Mouse (Mus musculus) neural tube, embryonic 13.5 days (tissue): ENCODE results near the gene Ift122. TPM values are rescaled to one million over a fixed set of nuclear protein-coding genes. Genes with fewer than 3 reads are reported as not detected.
A peak's percentile ranks its signal among the peaks of the same experiment; 100 is the strongest.
"Not testable (repeated sequence)": the region's sequence is repeated elsewhere in the genome, so short reads cannot be mapped to it uniquely, and the experiment has no call there.

Experiments
- ATAC-seq: fragments of 200-750 bp; cut with Nextera tagmentation; 2 replicates; pipeline ENCODE4 v1.8.0; 2017; ENCODE audit warnings: low read depth, mild to moderate bottlenecking, moderate TSS enrichment, moderate library complexity
- H3K27ac ChIP-seq: fragments of 300-500 bp; sonication (generic); replicated peaks from 2 replicates; pipeline ENCODE4 v1.5.1; 2015; ENCODE audit warnings: moderate library complexity, mild to moderate bottlenecking, inconsistent platforms
- H3K27me3 ChIP-seq: fragments of 300-500 bp; sonication (generic); 2 replicates; pipeline ENCODE4 v1.6.1; 2015; ENCODE audit warnings: mild to moderate bottlenecking, inconsistent platforms
- H3K36me3 ChIP-seq: fragments of 300-500 bp; sonication (generic); 2 replicates; pipeline ENCODE4 v1.6.1; 2015; ENCODE audit warnings: mild to moderate bottlenecking, inconsistent platforms
- H3K4me1 ChIP-seq: fragments of 300-500 bp; sonication (generic); replicated peaks from 2 replicates; pipeline ENCODE4 v1.6.1; 2015; ENCODE audit warnings: inconsistent platforms
- H3K4me2 ChIP-seq: fragments of 300-500 bp; sonication (generic); 2 replicates; pipeline ENCODE4 v1.6.1; 2015; ENCODE audit warnings: inconsistent platforms, mild to moderate bottlenecking, moderate library complexity
- H3K4me3 ChIP-seq: fragments of 300-500 bp; sonication (generic); 2 replicates; pipeline ENCODE4 v1.5.1; 2015; ENCODE audit warnings: mild to moderate bottlenecking, inconsistent platforms
- H3K9ac ChIP-seq: fragments of 300-500 bp; sonication (generic); 2 replicates; pipeline ENCODE4 v1.6.1; 2015; ENCODE audit warnings: moderate library complexity, mild to moderate bottlenecking, inconsistent platforms
- H3K9me3 ChIP-seq: fragments of 300-500 bp; sonication (generic); 2 replicates; pipeline ENCODE4 v1.6.1; 2016; ENCODE audit warnings: inconsistent platforms
- WGBS: fragments of 180-500 bp; shearing (Covaris S2); methylation state at CpG from one replicate; pipeline ENCODE4 v1.1.7; 2015; 5-methylcytosine and 5-hydroxymethylcytosine counted together
- polyA plus RNA-seq: library from polyadenylated mRNA; unstranded; fragments of >200 nt; fragmentation: Nextera tagmentation; extraction: Ambion mirVana; gene quantifications from 2 replicates; pipeline ENCODE4 v1.2.1, GENCODE M21; 2015

Gene Ift122
- polyA plus RNA-seq, 1 experiment from 2014 or later = 26.3 TPM

- peak overlapping the region; percentile 56 for H3K4me3 ChIP-seq
- WGBS = 5% methylated on average over 20 of the region's 20 CpGs
- H3K9ac ChIP-seq = peak overlapping the region; percentile 73
- no peaks in the 10 kb centered on the region for H3K9me3 ChIP-seq
- no peaks in the 10 kb centered on the region for H3K27me3 ChIP-seq
- peaks cover 23% of the 10 kb centered on the region for H3K4me1 ChIP-seq
- peak overlapping the region; percentile 84 for H3K27ac ChIP-seq
- peak overlapping the region; percentile 87 for H3K4me2 ChIP-seq
- H3K36me3 ChIP-seq = peaks cover 21% of the 10 kb centered on the region
- no peak; the same call in 1 of the 2 replicates for ATAC-seq
These were observed 702 bp upstream of the Ift122 start for GRCm38 (mm10) chr6:115852446-115853090.

GRCm38 (mm10) chr6:115853985-115854384 is 715 bp downstream of the Ift122 start:
- Histone ChIP-seq H3K9me3 (no peaks in the 10 kb centered on the region), H3K4me1 (peaks cover 23% of the 10 kb centered on the region), H3K27ac (peak overlapping the region; percentile 83), H3K36me3 (peaks cover 9% of the 10 kb centered on the region), H3K4me2 (peak overlapping the region; percentile 56), H3K4me3 (peak overlapping the region; percentile 56), H3K27me3 (no peaks in the 10 kb centered on the region), H3K9ac (peak overlapping the region; percentile 63)
- no peak for ATAC-seq
- WGBS = 52% methylated on average over 7 of the region's 7 CpGs

- H3K4me2 ChIP-seq = no peak overlapping the region
- WGBS = 64% methylated on average over 2 of the region's 2 CpGs
- H3K27ac ChIP-seq = no peak overlapping the region
- H3K4me3 ChIP-seq = no peak overlapping the region
- peaks cover 23% of the 10 kb centered on the region for H3K4me1 ChIP-seq
- ATAC-seq = no peak
- no peaks in the 10 kb centered on the region for H3K27me3 ChIP-seq
- no peak overlapping the region for H3K9ac ChIP-seq
- H3K36me3 ChIP-seq = peaks cover 8% of the 10 kb centered on the region
- H3K9me3 ChIP-seq = no peaks in the 10 kb centered on the region
These were observed 1.2 kb downstream of the Ift122 start for GRCm38 (mm10) chr6:115854432-115854831.

GRCm38 (mm10) chr6:115855733-115856360 is 2.6 kb downstream of the Ift122 start:
- no peak overlapping the region for H3K9ac ChIP-seq
- no peaks in the 10 kb centered on the region for H3K9me3 ChIP-seq
- no peak overlapping the region for H3K27ac ChIP-seq
- H3K36me3 ChIP-seq = no peaks in the 10 kb centered on the region
- H3K27me3 ChIP-seq = no peaks in the 10 kb centered on the region
- no peak overlapping the region for H3K4me3 ChIP-seq
- no peak overlapping the region for H3K4me2 ChIP-seq
- no peak for ATAC-seq
- H3K4me1 ChIP-seq = peaks cover 23% of the 10 kb centered on the region
- 85% methylated on average over 3 of the region's 3 CpGs for WGBS

GRCm38 (mm10) chr6:115856361-115856745 is 3.1 kb downstream of the Ift122 start:
- no peaks in the 10 kb centered on the region for H3K27me3 ChIP-seq
- H3K36me3 ChIP-seq = no peaks in the 10 kb centered on the region
- no peak overlapping the region for H3K9ac ChIP-seq
- 86% methylated on average over 4 of the region's 4 CpGs for WGBS
- no peak overlapping the region for H3K4me3 ChIP-seq
- peaks cover 23% of the 10 kb centered on the region for H3K4me1 ChIP-seq
- no peaks in the 10 kb centered on the region for H3K9me3 ChIP-seq
- no peak for ATAC-seq
- H3K4me2 ChIP-seq = no peak overlapping the region
- no peak overlapping the region for H3K27ac ChIP-seq

- peaks cover 16% of the 10 kb centered on the region; the same call in 1 of the 2 replicates for H3K36me3 ChIP-seq
- H3K27ac ChIP-seq = no peak overlapping the region
- H3K4me2 ChIP-seq = no peak overlapping the region
- 66% methylated on average over 4 of the region's 4 CpGs for WGBS
- no peaks in the 10 kb centered on the region for H3K9me3 ChIP-seq
- H3K9ac ChIP-seq = no peak overlapping the region
- ATAC-seq = no peak
- H3K4me3 ChIP-seq = no peak overlapping the region
- H3K4me1 ChIP-seq = peaks cover 5% of the 10 kb centered on the region
- H3K27me3 ChIP-seq = no peaks in the 10 kb centered on the region
These were observed 6.0 kb downstream of the Ift122 start for GRCm38 (mm10) chr6:115859258-115859657.

GRCm38 (mm10) chr6:115860027-115860556 is 6.8 kb downstream of the Ift122 start:
- Histone ChIP-seq H3K4me3 (no peak overlapping the region), H3K27me3 (no peaks in the 10 kb centered on the region), H3K36me3 (peaks cover 19% of the 10 kb centered on the region; the same call in 1 of the 2 replicates), H3K4me1 (peaks cover 5% of the 10 kb centered on the region), H3K4me2 (no peak overlapping the region), H3K27ac (no peak overlapping the region), H3K9ac (0 out of 2 replicates have a peak overlapping the region, but pooled peaks have one; percentile 3), H3K9me3 (no peaks in the 10 kb centered on the region)
- ATAC-seq = no peak
- 75% methylated on average over 7 of the region's 7 CpGs for WGBS

- H3K27ac ChIP-seq = no peak overlapping the region
- no peaks in the 10 kb centered on the region for H3K27me3 ChIP-seq
- no peak overlapping the region for H3K4me2 ChIP-seq
- H3K9me3 ChIP-seq = no peaks in the 10 kb centered on the region
- no peak overlapping the region for H3K4me3 ChIP-seq
- H3K9ac ChIP-seq = no peak overlapping the region
- ATAC-seq = no peak
- WGBS = 77% methylated on average over 7 of the region's 7 CpGs
- H3K4me1 ChIP-seq = no peaks in the 10 kb centered on the region
- peaks cover 22% of the 10 kb centered on the region; the same call in 1 of the 2 replicates for H3K36me3 ChIP-seq
These were observed 10.1 kb downstream of the Ift122 start for GRCm38 (mm10) chr6:115863340-115863841.

- Histone ChIP-seq H3K36me3 (peaks cover 22% of the 10 kb centered on the region; the same call in 1 of the 2 replicates), H3K27me3 (no peaks in the 10 kb centered on the region), H3K4me3 (no peak overlapping the region), H3K27ac (no peak overlapping the region), H3K4me2 (no peak overlapping the region), H3K4me1 (no peaks in the 10 kb centered on the region), H3K9me3 (no peaks in the 10 kb centered on the region), H3K9ac (no peak overlapping the region)
- WGBS = 96% methylated on average over 4 of the region's 4 CpGs
- ATAC-seq = no peak
These were observed 12.0 kb downstream of the Ift122 start for GRCm38 (mm10) chr6:115865246-115865645.

GRCm38 (mm10) chr6:115867157-115867556 is 13.9 kb downstream of the Ift122 start:
- H3K27me3 ChIP-seq, H3K4me2 ChIP-seq, H3K9me3 ChIP-seq, ATAC-seq, H3K27ac ChIP-seq, H3K9ac ChIP-seq, H3K4me1 ChIP-seq, H3K4me3 ChIP-seq: not testable (repeated sequence)
- whole genome bisulfite sequencing = no CpG with 5 or more reads among the region's 3 CpGs
- peaks cover 22% of the 10 kb centered on the region; the same call in 1 of the 2 replicates for H3K36me3 ChIP-seq

GRCm38 (mm10) chr6:115871318-115871717 is 18.0 kb downstream of the Ift122 start:
- not testable (repeated sequence) for ATAC-seq
- peaks cover 16% of the 10 kb centered on the region; the same call in 1 of the 2 replicates for H3K36me3 ChIP-seq

GRCm38 (mm10) chr6:115877239-115877638 is 24.0 kb downstream of the Ift122 start:
- Histone ChIP-seq H3K36me3 (peaks cover 67% of the 10 kb centered on the region), H3K27me3 (no peaks in the 10 kb centered on the region), H3K4me3 (no peak overlapping the region), H3K4me1 (no peaks in the 10 kb centered on the region; the same call in 1 of the 2 replicates), H3K27ac (no peak overlapping the region), H3K4me2 (no peak overlapping the region), H3K9me3 (no peaks in the 10 kb centered on the region), H3K9ac (no peak overlapping the region)
- WGBS = 94% methylated on average over 2 of the region's 2 CpGs
- no peak for ATAC-seq

More at GRCm38 (mm10) chr6:115871318-115871717, 18.0 kb downstream of the Ift122 start:
- not testable (repeated sequence) for H3K4me2 ChIP-seq, H3K27me3 ChIP-seq, H3K9ac ChIP-seq, H3K4me1 ChIP-seq, H3K4me3 ChIP-seq, H3K9me3 ChIP-seq, H3K27ac ChIP-seq
- WGBS = no CpG with 5 or more reads among the region's 3 CpGs
